Mouse (Mus musculus) Patski (cell line): ENCODE data around the gene Ovgp1. TPM values are rescaled to one million over a fixed set of nuclear protein-coding genes. Genes with fewer than 3 reads are reported as not detected.

Experiments used
- ATAC-seq: fragments of 100-300 bp; one replicate; pipeline ENCODE4 v1.8.0; 2021
- CTCF ChIA-PET: fragments of 350-600 bp; sonication (Branson Sonifier 250); formaldehyde crosslinking; loops from one replicate; lab custom pipeline; 2022; ENCODE audit warnings: inconsistent platforms; lab: Charles Lee
- POLR2A ChIA-PET: fragments of 350-600 bp; sonication (Branson Sonifier 250); formaldehyde crosslinking; loops from one replicate; lab custom pipeline; 2022; ENCODE audit warnings: antibody characterized with exemption, inconsistent platforms; lab: Charles Lee
- DNase-seq: peaks from one replicate; pipeline ENCODE4 v3.0.0-alpha.2; 2011; ENCODE audit warnings: low read depth, low spot score
- H3K27me3 ChIP-seq: fragments of 371-371 bp; one replicate; pipeline ENCODE4 v1.5.1; 2021
- CTCF ChIP-seq: fragments of 100-300 bp; IDR thresholded peaks from one replicate; pipeline ENCODE4 v1.5.1; 2021
- in situ Hi-C: fragments of 300-500 bp; cut with MboI; formaldehyde crosslinking; loops from 3 replicates; pipeline ENCODE4 v1.11.1; 2018; ENCODE audit warnings: low pct_unique_long_range_greater_than_20kb, mixed read lengths
- polyA plus RNA-seq: library from polyadenylated mRNA; unstranded; gene quantifications from one replicate; pipeline ENCODE4 v1.2.3, GENCODE M21; 2021

Ovgp1 gene
- polyA plus RNA-seq = 1.9 TPM

- POLR2A ChIA-PET = interaction anchor here (1.1 kb wide), 1 partner anchor 30 kb away, joined by 3 read pairs; no protein-coding TSS in a partner anchor
- peak; percentile 7 for ATAC-seq
- TF ChIP-seq CTCF = no peak
- CTCF ChIA-PET = no interaction called here
- in situ Hi-C loops = loop anchor here (25.0 kb wide), 1 partner anchor 1339 kb away; no protein-coding TSS in a partner anchor
- no peak for DNase-seq
- no peaks in the 10 kb centered on the region for H3K27me3 ChIP-seq
Observed at GRCm38 (mm10) chr3:105973411-105973810, at the start of gene Ovgp1. TSS of gene Ovgp1 (plus strand) at chr3:105973711.

- CTCF ChIA-PET = interaction anchor here (1.7 kb wide), 1 partner anchor 11 kb away, joined by 7 read pairs; no protein-coding TSS in a partner anchor
- DNase-seq = no peak
- H3K27me3 ChIP-seq = no peaks in the 10 kb centered on the region
- in situ Hi-C loops = no loop called here
- no peak for TF ChIP-seq CTCF
- POLR2A ChIA-PET = no interaction called here
- no peak for ATAC-seq
Observed at GRCm38 (mm10) chr3:105924616-105925015, 48.9 kb upstream of the Ovgp1 start.

GRCm38 (mm10) chr3:105927561-105928194 is 45.8 kb upstream of the Ovgp1 start:
- TF ChIP-seq CTCF = no peak
- DNase-seq (no peak), ATAC-seq (no peak)
- POLR2A ChIA-PET = no interaction called here
- CTCF ChIA-PET = interaction anchor here (1.2 to 2.8 kb wide), 5 partner anchors 10 to 30 kb away, joined by 3 to 8 read pairs (median 5); no protein-coding TSS in a partner anchor
- in situ Hi-C loops = no loop called here
- H3K27me3 ChIP-seq = no peaks in the 10 kb centered on the region

GRCm38 (mm10) chr3:105928195-105928569 is 45.3 kb upstream of the Ovgp1 start:
- TF ChIP-seq CTCF = no peak
- no peak for DNase-seq
- no peaks in the 10 kb centered on the region for H3K27me3 ChIP-seq
- ATAC-seq = no peak
- CTCF ChIA-PET = interaction anchor here (1.2 to 2.8 kb wide), 6 partner anchors 10 to 30 kb away, joined by 3 to 18 read pairs (median 6); no protein-coding TSS in a partner anchor
- POLR2A ChIA-PET = interaction anchor here (0.7 kb wide), 1 partner anchor 47 kb away, joined by 3 read pairs; no protein-coding TSS in a partner anchor
- in situ Hi-C loops = no loop called here

GRCm38 (mm10) chr3:105928781-105929180 is 44.7 kb upstream of the Ovgp1 start:
- DNase-seq (no peak), ATAC-seq (no peak)
- H3K27me3 ChIP-seq = no peaks in the 10 kb centered on the region
- no peak for TF ChIP-seq CTCF
- ChIA-PET CTCF (interaction anchor here (0.7 to 2.8 kb wide), 7 partner anchors 11 to 29 kb away, joined by 3 to 18 read pairs (median 5); no protein-coding TSS in a partner anchor), POLR2A (interaction anchor here (0.7 kb wide), 1 partner anchor 46 kb away, joined by 3 read pairs; no protein-coding TSS in a partner anchor)
- in situ Hi-C loops = no loop called here

- ChIA-PET POLR2A (no interaction called here), CTCF (interaction anchor here (0.9 to 2.7 kb wide), 2 partner anchors 9 to 19 kb away, joined by 4 to 18 read pairs; no protein-coding TSS in a partner anchor)
- no peak for TF ChIP-seq CTCF
- DNase-seq (no peak), ATAC-seq (no peak)
- in situ Hi-C loops = no loop called here
- H3K27me3 ChIP-seq = no peaks in the 10 kb centered on the region
Observed at GRCm38 (mm10) chr3:105929821-105930220, 43.7 kb upstream of the Ovgp1 start.

GRCm38 (mm10) chr3:105931095-105931494 is 42.4 kb upstream of the Ovgp1 start:
- no peaks in the 10 kb centered on the region for H3K27me3 ChIP-seq
- DNase-seq = no peak
- POLR2A ChIA-PET = no interaction called here
- CTCF ChIA-PET = interaction anchor here (1.1 kb wide), 1 partner anchor 21 kb away, joined by 3 read pairs; no protein-coding TSS in a partner anchor
- in situ Hi-C loops = no loop called here
- ATAC-seq = no peak
- no peak for TF ChIP-seq CTCF

GRCm38 (mm10) chr3:105932240-105933071 is 41.1 kb upstream of the Ovgp1 start, which contains the start of gene I830077J02Rik:
TSS of gene I830077J02Rik (minus strand) at chr3:105932664.
- DNase-seq (no peak), ATAC-seq (no peak)
- in situ Hi-C loops = no loop called here
- TF ChIP-seq CTCF = no peak
- no peaks in the 10 kb centered on the region for H3K27me3 ChIP-seq
- POLR2A ChIA-PET = no interaction called here
- CTCF ChIA-PET = no interaction called here

GRCm38 (mm10) chr3:105933926-105934325 is 39.6 kb upstream of the Ovgp1 start:
- no peaks in the 10 kb centered on the region for H3K27me3 ChIP-seq
- in situ Hi-C loops = no loop called here
- DNase-seq (no peak), ATAC-seq (no peak)
- CTCF ChIA-PET = interaction anchor here (1.0 to 6.7 kb wide), 5 partner anchors 10 to 34 kb away, joined by 3 to 35 read pairs (median 5); no protein-coding TSS in a partner anchor
- POLR2A ChIA-PET = no interaction called here
- no peak for TF ChIP-seq CTCF

- H3K27me3 ChIP-seq = no peaks in the 10 kb centered on the region
- ATAC-seq (no peak), DNase-seq (no peak)
- in situ Hi-C loops = no loop called here
- ChIA-PET CTCF (interaction anchor here (1.0 to 6.7 kb wide), 7 partner anchors 9 to 23 kb away, joined by 3 to 35 read pairs (median 5); no protein-coding TSS in a partner anchor), POLR2A (interaction anchor here (0.8 to 1.3 kb wide), 2 partner anchors 13 to 18 kb away, joined by 4 read pairs; no protein-coding TSS in a partner anchor)
- no peak for TF ChIP-seq CTCF
Observed at GRCm38 (mm10) chr3:105935033-105935432, 38.5 kb upstream of the Ovgp1 start.
